Mouse (Mus musculus): ENCODE data around the gene Bmpr1b.

The Bmpr1b gene

DNA sequence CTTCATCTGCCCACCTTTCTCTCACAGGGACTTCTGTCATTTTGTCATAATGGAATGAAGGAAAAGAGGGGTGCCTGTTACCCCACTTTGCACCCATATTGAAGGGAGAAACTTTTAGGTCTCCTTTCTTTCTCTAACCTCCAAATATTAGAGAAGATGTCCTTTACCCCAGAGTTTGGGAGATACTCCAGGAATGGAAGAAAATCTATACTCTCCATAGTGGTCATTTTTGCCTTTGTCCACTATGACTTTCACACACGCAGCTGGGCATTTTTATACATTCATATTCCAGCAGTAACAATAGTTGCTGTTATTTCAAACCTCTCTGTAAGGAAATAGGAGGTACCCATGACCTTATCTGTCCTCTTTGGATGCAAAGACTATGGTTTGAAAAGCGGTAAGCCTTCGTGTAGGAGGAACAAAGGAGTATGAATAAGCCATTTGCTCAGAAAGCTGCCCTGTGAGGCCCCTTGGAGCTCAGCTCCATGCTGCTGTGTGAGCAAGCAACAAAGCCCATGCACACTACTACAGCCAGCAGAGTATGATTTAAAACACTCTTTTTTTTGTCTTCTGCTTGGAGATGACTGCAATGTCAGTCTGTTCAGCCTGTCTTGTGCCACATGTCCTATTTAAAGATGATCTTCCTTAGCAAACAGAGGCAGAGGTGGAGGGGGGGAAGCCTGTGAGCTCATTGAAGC lies 350.5 kb downstream of the Bmpr1b start:
- peak; percentile 12 for DNase-seq (ENCODE audit: low spot score)

DNA sequence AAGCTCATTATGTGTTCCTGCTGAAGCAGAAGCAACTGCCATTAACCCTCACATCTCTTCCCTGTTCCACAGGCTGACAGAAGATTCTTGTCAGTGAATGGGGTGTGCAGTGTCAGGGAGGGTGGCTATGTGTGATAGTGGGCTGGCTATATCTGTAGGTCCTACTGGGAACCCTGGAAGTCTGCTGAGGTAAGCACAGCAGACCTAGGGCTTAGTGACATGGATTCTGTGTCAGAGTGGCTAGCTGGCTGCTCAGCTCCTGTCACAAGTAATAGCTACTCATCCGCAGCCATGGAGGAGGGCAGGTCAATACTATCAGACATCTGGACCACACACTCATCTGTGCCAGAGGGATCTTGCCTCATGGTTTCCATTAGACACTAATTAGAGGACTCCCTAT lies 354.4 kb downstream of the Bmpr1b start:
- peak; percentile 83 for DNase-seq (ENCODE audit: low spot score)

DNA sequence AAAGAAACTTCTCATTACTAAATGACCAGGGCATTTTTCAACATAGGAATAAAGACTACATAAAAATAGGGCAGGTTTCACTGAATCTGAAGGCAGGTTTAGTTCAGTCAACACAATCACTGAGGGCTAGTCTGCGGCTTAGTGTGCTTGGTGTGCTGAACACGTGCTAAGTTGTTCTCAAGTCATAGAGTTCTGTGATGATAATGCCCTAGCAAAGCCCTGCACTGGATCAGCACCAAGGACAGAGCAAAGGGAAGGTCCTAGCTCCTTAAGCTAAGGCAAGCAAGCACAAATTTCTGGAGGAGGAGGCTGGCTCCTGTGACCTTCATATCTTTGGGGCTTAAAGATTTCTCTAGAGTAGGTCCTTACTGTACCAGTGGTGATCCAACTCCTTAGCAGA lies 357.9 kb downstream of the Bmpr1b start:
- DNase-seq (ENCODE audit: low spot score), result peak; percentile 75

DNA sequence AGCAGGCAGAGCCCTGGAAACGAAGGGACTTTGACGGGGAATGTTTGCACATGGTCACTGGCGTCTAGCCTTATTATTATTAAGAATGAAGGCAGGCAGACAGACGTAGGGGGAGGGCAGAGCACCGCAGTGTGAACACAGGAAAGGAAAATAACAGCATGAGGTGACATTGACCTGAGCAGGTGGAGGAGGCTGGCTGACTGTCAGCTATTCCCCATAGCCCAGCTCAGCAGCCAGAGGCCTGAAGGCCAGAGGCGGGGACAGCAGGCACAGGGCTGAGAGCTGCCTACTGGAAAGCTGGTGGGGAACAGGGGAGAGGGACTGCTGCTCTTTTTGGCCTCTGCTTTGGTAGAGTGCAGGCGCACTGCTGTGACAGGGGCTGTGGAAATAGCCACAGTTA lies 358.3 kb downstream of the Bmpr1b start:
- peak; percentile 49 for DNase-seq (ENCODE audit: low spot score)

DNA sequence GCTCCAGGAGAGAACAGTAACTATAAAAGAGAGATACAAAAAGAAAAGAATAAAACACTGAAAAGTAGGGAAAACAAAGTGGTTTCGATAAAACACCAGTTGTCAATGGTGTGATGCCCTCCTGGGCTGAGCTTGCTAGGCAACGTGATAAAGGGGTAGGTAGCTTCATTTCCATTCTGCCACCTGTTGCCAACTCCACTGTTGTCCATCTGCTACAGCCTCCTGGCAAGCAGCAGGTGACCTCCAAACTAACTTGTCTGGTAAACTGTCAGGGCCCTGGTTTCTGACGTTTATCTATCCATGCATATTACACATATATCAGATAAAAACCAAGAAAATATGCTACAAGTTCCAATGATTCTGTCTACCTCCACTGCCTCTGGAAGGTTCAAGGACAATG lies 359.6 kb downstream of the Bmpr1b start:
- no peak for DNase-seq (ENCODE audit: low spot score)

DNA sequence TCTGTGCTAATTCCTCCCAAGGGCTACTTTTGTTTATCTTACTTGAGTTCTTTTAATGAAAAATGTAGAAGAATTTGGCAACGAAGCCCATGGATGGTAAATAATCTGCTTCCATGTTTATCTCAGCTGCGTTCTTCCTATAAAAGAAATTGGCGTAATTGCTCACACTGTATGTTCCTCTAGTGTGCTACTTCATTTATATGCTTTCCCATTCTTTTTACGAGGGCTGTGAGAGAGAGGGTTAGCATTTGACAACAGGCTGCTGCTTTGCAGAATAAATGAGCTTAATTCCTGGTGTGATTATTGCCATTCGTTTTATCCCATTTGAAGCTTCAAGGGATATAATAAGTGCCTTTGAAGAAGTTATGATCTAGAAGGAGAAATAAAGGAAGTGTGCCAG lies 365.1 kb downstream of the Bmpr1b start:
- DNase-seq (ENCODE audit: low spot score), result no peak

DNA sequence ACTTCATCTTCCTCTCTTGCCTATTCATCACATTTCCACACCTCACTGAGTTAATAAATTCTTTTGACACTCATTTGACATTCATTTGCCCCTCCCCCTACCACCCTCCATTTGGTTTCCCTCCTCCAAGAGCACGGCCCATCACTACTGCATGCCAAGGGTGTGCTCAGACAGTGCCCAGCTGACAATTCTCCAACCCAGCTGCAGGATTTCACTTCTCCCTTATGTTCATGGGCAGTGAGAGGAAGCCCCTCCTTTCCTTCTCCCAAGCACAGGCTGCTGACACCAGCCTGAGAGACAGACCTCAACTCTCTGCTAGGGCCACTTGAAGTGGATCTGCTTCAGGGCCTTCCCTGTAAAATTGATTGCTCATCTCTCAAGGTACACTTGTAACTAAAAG lies 371.4 kb downstream of the Bmpr1b start:
- DNase-seq (ENCODE audit: low spot score), result peak; percentile 32

DNA sequence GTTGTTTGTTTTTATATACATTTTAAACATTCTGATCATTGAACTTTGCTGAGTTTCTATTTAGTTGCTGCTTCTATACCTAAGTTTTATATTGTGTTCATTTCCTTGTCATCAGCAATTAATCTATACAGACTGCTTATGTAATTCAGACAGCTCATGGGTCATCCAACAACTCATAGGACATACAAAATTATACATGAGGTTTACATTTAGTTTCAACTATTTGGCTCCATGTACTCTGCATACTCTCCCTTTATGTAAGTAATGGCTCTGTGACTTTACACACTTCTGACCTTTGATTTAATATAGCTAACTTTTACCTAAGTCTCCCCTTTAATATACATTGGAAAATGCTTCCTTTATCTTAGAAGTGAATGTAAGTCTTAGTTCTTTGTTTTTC lies 371.9 kb downstream of the Bmpr1b start:
- DNase-seq (ENCODE audit: low spot score), result no peak

DNA sequence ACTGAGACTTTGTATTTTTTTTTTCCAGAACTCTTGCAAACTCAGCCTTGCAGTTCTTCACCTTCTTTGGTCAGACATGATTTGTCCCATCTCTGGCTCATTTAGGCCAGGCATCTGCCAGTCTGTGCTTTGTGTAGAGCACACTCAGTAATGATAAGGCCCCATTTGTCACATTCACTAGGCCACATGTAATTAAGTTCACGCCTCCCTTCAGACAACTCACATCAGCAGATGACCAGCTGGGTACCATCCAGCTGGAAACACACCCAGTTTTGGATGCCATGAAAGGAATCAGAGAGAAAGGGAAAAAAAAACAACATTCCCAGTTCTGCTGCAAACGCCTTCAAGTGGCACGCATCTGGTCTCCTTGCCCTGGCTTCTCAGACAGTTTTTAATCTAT lies 374.9 kb downstream of the Bmpr1b start:
- peak; percentile 25 for DNase-seq (ENCODE audit: low spot score)

DNA sequence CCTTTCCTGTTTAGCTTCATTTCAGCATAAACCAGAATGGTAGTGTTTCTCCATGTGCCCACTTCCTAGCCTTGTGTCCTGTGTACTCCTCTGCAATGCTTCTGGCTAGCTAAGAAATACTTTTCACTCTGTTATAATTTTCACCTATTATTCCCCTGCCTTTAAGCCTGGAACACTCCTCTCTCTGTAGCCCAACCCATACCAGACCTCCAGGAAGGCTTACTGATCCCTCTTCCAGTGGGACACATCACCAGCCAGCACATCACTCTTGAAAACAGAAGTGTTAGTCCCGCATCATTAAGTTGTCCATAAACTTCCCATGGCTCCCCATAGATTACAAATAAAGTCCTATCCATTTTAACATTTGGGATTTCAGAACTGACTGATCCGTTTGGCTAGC lies 375.5 kb downstream of the Bmpr1b start:
- DNase-seq (ENCODE audit: low spot score), result no peak

DNA sequence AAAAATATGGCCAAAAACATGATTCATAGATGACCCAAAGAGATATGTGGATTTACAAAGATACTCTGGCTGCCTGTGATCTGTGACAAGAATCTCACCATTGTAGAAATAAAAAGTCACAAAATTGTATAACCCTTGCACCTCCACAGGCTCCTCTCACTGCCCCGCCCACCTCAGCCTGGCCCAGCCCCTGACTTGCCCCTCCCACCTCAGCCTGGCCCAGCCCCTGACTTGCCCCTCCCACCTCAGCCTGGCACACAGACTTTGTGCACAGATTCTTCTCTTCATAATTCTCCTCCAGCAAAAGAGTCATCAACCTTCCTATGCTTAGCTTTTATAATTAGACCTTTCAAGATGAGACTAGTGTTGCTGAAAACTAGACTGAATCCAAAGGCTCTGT lies 377.1 kb downstream of the Bmpr1b start:
- DNase-seq (ENCODE audit: low spot score), result no peak

DNA sequence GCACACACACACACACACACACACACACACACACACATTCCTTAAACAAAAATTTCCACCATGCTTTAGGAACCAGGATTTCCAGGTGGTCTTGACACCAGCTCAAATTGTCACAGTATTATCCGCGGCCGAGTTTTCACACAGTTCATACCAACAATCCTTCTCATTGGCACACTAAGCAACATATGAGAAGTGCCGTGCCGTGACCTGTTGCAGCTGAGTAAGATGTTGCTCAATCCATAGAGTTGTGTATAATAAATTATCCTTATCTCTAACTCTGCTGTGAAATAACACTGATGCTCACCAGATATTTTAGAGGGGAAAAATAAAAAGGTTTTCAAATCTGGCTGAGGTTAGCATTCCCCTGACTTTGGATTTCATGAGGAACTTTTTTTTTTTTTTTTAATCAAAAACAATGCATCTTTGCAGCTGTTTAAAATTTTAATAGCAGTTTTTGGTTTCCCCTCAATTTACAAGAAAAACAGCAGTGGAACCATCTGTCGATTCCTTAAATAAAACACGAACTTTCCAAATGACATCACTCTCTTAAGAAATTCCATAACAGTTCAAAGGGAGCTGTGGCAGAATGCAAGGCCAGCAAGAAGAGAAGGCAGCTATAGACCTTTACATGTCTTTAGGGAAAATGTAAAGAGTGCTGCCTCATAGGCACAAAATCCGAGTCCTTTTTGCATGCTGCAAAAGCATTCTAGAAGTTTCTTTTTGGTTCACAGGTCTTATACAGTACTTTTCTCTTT lies 378.0 kb downstream of the Bmpr1b start:
- no peak for DNase-seq (ENCODE audit: low spot score)

Measured in retina, embryonic 14.5 days (tissue).